Mouse (Mus musculus) embryo, embryonic 10 days (tissue): ENCODE measurements around the gene Ube2f.
A peak's percentile ranks its signal among the peaks of the same experiment; 100 is the strongest.

Experiments
- DNase-seq: peaks from one replicate; pipeline ENCODE4 v3.0.0-alpha.2; 2015; ENCODE audit warnings: low spot score

Gene Ube2f

DNA sequence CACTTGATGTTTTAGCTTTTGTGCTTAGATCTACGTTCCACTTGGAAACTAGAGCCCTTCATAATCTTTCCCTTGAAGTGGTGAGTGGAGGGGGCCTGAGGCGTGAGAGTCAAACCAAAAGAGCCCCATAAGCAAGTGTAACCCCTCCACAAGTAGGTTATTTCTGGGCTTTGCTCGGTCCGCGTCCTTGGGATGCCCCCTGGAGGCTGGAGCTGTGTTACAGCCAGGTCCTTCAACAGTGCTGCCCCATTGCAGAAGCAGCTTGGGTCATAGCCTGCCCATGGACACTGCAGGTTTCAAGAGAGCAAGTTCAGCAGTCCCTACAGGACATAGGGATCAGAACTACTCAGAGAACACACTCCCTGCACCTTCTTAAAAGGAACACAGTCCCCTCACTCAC, 11.0 kb upstream of the Ube2f start:
- DNase-seq = peak; percentile 62

DNA sequence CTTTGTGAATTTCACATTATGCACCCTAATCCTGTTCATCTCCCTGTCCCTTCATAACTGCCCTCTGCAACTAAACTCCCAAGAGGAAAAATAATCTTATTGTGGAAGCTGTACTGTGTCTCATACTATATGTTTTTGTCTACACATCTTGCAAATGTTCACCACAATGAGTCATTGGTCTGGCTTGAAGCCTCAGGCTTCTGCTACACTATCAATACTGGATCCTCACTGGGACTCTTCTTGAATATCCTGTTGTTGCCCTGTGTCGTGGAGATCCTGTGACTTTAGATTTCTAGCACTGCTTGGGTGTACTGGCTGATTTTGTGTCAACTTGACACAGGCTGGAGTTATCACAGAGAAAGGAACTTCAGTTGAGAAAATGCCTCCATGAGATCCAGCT, 10.3 kb upstream of the Ube2f start:
- DNase-seq = no peak

GRCm38 (mm10) chr1:91240685-91241084, 9.4 kb upstream of the Ube2f start:
- no peak for DNase-seq

DNA sequence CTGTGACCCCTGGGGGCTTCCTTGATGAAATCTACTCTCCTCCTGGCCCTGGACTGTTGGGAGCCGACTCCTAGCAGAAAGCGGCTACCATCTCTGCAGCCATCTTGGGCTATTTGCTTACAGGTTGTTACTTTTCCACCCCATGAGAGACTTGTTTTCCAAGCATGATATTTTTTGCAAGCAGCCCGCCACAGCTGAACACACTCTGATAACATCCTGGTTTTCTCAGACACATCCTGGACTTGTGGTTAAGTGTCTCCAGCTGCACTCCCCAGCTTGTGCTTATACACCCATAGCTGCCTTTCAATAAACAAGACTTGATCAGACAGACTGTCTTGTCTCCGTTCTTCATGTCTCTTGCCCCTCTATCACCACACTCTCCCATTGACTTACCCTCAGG, 8.9 kb upstream of the Ube2f start:
- DNase-seq = no peak

GRCm38 (mm10) chr1:91248242-91248641, 1.9 kb upstream of the Ube2f start:
- DNase-seq = no peak

DNA sequence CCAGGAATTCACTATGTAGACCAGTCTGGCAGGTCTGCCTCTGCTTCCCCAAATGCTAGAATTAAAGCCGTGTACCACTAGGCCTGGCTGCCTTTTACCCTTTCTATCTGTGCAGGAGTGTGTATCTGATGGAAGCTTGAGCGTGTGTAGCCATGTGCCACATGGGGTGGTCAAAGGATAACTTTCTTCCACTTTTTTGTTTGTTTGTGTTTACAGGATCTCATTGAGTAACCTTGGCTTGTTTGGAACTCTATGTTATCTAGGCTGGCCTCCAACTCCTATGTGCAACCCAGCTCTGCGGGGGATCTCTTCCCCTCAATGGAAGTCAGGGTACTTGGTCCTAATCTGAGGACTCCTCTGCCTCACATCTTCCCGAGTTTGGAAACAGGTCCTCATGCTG, 1.1 kb upstream of the Ube2f start:
- DNase-seq = no peak

- DNase-seq = no peak
Measured at GRCm38 (mm10) chr1:91250415-91251147, 477 bp downstream of the Ube2f start.

- no peak for DNase-seq
Measured at GRCm38 (mm10) chr1:91251148-91251650, 1.1 kb downstream of the Ube2f start.

- peak; percentile 44 for DNase-seq
Measured at GRCm38 (mm10) chr1:91251927-91252326, 1.8 kb downstream of the Ube2f start.

DNA sequence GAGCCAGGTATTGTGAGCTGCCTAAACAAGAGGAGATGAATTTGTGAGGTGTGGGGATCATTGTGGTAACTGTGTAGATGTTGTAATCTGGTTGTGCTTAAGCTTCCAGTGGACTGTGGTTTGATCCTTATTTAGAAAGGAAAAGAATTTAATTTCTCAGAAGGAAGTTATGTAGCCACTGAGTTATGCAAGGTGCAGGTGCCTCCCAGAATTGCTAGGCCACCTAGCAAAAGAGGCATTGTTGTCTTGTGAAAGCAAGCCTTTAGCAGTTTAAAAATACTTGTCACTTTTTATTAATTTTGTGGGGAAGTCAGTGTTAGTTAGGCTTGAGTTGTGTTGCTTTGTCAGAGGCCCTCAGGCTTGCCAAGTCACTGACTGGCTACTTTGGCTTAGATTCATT, 7.8 kb downstream of the Ube2f start:
- no peak for DNase-seq

GRCm38 (mm10) chr1:91259794-91260193, 9.7 kb downstream of the Ube2f start:
- no peak for DNase-seq

DNA sequence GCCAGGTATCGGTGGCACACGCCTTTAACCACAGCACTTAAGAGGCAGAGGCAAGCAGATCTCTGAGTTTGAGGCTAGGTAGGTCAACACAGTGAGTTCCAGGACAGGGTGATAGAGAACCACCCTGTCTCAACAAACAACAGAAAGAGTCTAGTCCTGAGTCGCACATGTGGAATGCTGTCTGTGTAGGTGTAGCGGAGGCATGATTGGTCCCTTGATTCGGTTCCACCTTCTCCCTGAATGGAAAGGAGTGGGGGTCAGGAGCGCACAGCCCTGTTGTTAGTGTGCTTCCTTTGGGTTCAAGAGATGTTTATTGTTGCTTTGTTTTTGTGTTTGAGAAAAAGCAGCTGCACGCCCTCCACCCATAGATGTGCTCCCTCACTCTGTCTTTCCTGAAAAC, 12.4 kb downstream of the Ube2f start:
- no peak for DNase-seq

DNA sequence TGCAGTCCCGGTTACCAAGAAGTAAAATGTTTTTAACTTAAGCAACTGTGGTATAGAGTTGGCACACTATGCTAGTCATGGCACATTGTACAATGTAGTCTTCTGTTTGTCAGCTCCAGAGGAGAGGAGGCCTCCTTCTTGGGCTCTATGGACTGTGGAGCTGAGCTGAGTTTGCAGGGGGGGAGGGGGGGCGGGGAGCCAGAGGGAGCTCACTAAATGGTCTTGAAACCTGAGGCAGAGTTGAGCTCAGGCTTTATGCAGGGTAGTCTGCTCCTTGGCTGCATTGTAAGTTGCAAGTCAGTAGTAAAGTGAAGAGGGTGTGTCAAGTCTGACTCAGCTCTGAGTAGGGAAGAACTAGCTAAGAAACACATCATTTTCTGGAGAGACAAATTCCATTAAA, 22.2 kb downstream of the Ube2f start:
- no peak for DNase-seq

DNA sequence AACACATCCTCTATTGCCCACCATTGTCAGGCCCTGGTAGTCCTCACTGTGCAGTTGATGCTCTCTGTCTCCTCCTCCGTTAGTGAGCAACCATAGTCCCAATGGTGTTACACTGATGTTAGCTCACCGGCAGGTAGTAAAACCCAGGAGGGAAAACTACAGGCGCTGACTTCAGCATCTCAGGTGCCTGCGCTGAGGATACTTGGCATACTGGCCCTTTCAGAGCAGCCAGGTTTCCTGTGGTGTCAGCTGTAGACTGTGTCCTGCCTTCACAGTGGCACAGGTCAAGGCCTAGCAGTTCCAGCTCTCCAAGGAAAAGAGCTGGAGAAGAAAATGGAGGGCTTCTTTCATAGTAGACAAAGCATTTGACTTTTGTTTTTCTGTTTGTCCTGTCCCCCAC, 26.5 kb downstream of the Ube2f start:
- DNase-seq = no peak

DNA sequence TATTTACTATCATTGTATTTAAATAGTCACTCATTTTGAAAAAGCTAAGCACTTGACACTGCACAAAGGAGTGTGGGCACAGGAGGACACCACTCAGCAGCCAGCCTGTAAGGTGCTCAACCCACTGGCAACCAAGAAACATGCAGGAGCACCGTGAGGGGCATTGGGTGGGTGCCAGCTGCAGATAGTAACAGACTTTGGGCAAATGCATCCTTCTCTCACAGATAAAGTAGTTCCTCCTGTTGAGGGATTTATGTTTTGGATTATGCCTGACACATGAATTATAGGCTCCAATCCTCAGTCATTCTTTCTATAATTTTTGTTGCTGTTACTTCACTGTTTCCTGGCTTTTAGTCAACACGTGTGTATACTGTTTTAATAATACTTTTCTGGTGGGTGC, 27.4 kb downstream of the Ube2f start:
- DNase-seq = no peak

DNA sequence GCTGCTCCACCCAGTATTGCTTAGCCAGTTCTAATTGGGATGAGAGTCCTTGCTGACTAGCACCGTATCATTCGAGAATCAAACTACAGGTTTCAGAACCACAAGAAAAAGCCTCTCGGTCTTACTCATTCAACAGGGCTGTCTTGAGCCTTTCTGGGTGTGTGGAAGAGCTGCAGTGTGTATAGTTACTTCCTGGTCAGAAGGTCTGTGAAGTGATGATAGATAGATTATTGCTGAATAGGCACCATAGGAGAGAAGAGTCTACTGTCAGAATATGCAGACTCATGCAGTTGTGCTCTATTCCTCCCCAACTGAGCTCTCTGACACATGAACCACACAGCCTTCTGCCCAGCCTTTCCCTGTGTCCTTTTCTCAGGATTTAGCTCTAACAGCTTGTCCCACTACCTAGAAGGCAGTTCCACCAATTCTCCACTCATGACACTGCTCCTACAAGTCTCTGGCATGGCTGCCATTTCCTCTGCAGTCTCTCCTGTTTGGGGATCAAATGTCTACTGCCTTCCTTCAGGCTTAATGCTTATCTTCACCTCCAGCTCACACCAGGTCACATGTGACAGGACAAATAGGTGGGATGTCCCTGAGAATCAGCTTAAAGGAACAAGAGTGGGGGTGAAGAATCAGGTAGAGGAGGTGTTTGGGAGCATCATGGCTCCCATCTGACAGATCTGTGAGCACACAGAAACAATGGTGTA, 28.5 kb downstream of the Ube2f start:
- no peak for DNase-seq

- DNase-seq = no peak
Measured at GRCm38 (mm10) chr1:91279126-91279525, 29.0 kb downstream of the Ube2f start.

DNA sequence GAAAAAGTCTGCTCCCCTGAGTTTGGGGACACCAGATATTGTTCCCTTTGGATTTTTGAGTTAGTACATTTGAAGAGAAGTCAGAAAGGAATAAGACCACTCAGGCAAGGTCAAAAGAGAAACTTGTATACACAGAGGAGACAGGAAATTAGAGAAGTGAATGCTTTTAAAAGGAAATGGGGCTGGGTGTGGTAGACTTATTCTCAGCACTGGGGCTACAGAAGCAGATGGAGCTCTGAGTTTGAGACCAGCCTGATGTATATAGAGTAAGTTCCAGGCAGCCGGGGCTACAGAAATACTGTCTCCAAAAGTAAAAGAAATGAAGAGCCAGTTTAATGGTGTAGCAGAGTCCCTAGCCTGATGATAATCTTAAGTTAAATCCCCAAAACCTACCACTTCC, 32.5 kb downstream of the Ube2f start:
- DNase-seq = no peak

DNA sequence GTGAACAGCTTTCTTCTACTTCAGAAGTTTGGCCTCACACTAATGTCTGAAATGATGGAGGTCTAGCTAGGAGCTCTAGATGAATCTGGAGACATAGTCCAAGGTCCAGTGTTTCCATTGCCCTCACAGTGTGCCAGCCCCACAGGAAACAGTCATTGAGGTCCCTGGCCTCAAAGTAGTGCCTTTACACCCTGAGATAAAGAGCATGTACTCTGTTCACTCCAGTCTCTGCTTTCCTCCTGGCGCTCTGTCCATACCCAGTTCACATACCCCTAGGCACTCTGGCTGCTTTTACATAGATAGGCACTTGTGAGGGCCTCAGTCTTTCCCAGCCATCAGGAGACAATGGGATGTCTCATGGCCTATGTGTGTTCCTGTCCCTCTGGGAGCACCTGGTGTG, 39.3 kb downstream of the Ube2f start:
- DNase-seq = no peak

GRCm38 (mm10) chr1:91292101-91292825, 42.2 kb downstream of the Ube2f start:
- DNase-seq = no peak

- no peak for DNase-seq
Measured at GRCm38 (mm10) chr1:91295544-91295943, 45.4 kb downstream of the Ube2f start.

- peak; percentile 94 for DNase-seq
Measured at GRCm38 (mm10) chr1:91297799-91298744, 48.0 kb downstream of the Ube2f start, which contains the start of gene Scly. TSS of gene Scly (plus strand) at chr1:91298338.
